Mouse (Mus musculus) granulocyte monocyte progenitor cell, adult 5-6 weeks (primary cell): ENCODE results near the gene Olfr1191-ps1. TPM values are rescaled to one million over a fixed set of nuclear protein-coding genes. Genes with fewer than 3 reads are reported as not detected.
"Not testable (repeated sequence)": the region's sequence is repeated elsewhere in the genome, so short reads cannot be mapped to it uniquely, and the experiment has no call there.

Source experiments
- ATAC-seq: replicated peaks from 2 replicates; pipeline ENCODE4 v1.8.0; 2016; ENCODE audit warnings: mild to moderate bottlenecking, moderate TSS enrichment, inconsistent platforms; ENCODE audit not compliant: poor library complexity, severe bottlenecking
- total RNA-seq, 2 experiments: library from RNA; stranded (forward) in 1 of 2; stranded (reverse) in 1 of 2; fragments of 200-712, 200-1000 nt in 1 of 2; fragments of >200 nt in 1 of 2; fragmentation: Nextera tagmentation in 1 of 2; gene quantifications; 2 replicates each; pipeline ENCODE4 v1.2.3; 2014 to 2017

The Olfr1191-ps1 gene
- total RNA-seq (2014; fragmentation: Nextera tagmentation) (not detected in 2 replicates), total RNA-seq (2017) (not detected in 2 replicates)

DNA sequence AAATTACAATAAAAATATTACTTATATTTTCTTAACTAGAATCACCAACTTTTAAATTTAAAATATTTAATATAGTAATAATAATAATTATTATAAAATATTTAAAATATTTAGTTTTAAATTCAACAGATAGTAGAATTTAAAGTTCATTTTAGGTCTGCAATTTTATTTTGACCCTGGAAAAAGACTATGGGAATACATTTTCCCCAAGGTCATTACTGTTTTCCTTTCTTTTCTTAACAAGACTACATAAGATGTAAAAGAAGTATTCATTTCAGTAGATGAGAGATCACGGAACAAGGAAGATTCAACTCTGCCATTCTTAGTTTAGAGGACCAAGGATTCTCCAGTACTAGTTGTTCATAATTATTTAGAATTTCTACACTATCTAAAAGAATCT is at the start of gene Olfr1191-ps1:
TSS of gene Olfr1191-ps1 (plus strand) at position 301 of the 400 bp plus-strand sequence.
- ATAC-seq: not testable (repeated sequence)

DNA sequence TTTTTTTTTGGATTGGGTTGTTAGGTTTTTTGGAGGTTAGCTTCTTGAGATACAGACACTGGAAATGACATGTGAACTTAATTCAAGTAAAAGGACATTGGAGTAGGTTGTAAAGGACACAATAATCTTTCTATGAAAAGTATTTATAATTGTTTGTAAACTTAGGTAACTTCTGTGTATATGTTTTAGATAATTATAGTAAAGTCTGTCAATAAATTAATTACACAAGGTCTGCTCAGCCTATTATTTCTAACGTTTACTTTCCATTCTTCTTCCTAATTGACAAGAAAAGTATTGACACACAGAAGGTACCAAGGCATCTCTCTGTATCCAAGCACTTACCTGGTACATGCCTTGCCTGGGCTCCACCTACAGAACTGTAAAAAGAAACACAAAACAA is 7.9 kb downstream of the Olfr1191-ps1 start, which contains the start of gene Olfr1192-ps1:
TSS of gene Olfr1192-ps1 (plus strand) at position 301 of the 400 bp plus-strand sequence.
- no peak for ATAC-seq

- ATAC-seq: not testable (repeated sequence)
Observed at GRCm38 (mm10) chr2:88675328-88675727, 35.0 kb downstream of the Olfr1191-ps1 start, which contains the start of gene Olfr1193. Olfr1193 (plus strand) TSS chr2:88675628.

GRCm38 (mm10) chr2:88689087-88689486 is 48.7 kb downstream of the Olfr1191-ps1 start, which contains the start of gene Olfr1195:
Olfr1195 (minus strand) TSS chr2:88689187.
- ATAC-seq: no peak

Other genes starting within 250 kb of the Olfr1191-ps1 start
- gene Olfr1179, start 234.1 kb upstream of the Olfr1191-ps1 start, total RNA-seq (2014; fragmentation: Nextera tagmentation): not detected in 2 replicates
- gene Olfr1179, start 234.1 kb upstream of the Olfr1191-ps1 start, total RNA-seq (2017): not detected in 2 replicates
- gene Olfr1180, start 221.4 kb upstream of the Olfr1191-ps1 start, total RNA-seq (2014; fragmentation: Nextera tagmentation): not detected in 2 replicates
- gene Olfr1180, start 221.4 kb upstream of the Olfr1191-ps1 start, total RNA-seq (2017): not detected in 2 replicates
- not detected in 2 replicates for gene Olfr1181, start 214.4 kb upstream of the Olfr1191-ps1 start, total RNA-seq (2014; fragmentation: Nextera tagmentation)
- not detected in 2 replicates for gene Olfr1181, start 214.4 kb upstream of the Olfr1191-ps1 start, total RNA-seq (2017)
- gene Gm13757, start 191.4 kb upstream of the Olfr1191-ps1 start, total RNA-seq (2014; fragmentation: Nextera tagmentation): not detected in 2 replicates
- not detected in 2 replicates for gene Gm13757, start 191.4 kb upstream of the Olfr1191-ps1 start, total RNA-seq (2017)
- gene Olfr1183, start 185.7 kb upstream of the Olfr1191-ps1 start, total RNA-seq (2014; fragmentation: Nextera tagmentation): not detected in 2 replicates
- not detected in 2 replicates for gene Olfr1183, start 185.7 kb upstream of the Olfr1191-ps1 start, total RNA-seq (2017)
- gene Olfr1184, start 156.9 kb upstream of the Olfr1191-ps1 start, total RNA-seq (2014; fragmentation: Nextera tagmentation): not detected in 2 replicates
- not detected in 2 replicates for gene Olfr1184, start 156.9 kb upstream of the Olfr1191-ps1 start, total RNA-seq (2017)
- gene Olfr1185-ps1, start 147.2 kb upstream of the Olfr1191-ps1 start, total RNA-seq (2014; fragmentation: Nextera tagmentation): not detected in 2 replicates
- gene Olfr1185-ps1, start 147.2 kb upstream of the Olfr1191-ps1 start, total RNA-seq (2017): not detected in 2 replicates
- not detected in 2 replicates for gene Olfr1186, start 122.0 kb upstream of the Olfr1191-ps1 start, total RNA-seq (2014; fragmentation: Nextera tagmentation)
- gene Olfr1186, start 122.0 kb upstream of the Olfr1191-ps1 start, total RNA-seq (2017): not detected in 2 replicates
- not detected in 2 replicates for gene Olfr1188, start 83.6 kb upstream of the Olfr1191-ps1 start, total RNA-seq (2014; fragmentation: Nextera tagmentation)
- not detected in 2 replicates for gene Olfr1188, start 83.6 kb upstream of the Olfr1191-ps1 start, total RNA-seq (2017)
- not detected in 2 replicates for gene Olfr1189, start 54.1 kb upstream of the Olfr1191-ps1 start, total RNA-seq (2014; fragmentation: Nextera tagmentation)
- not detected in 2 replicates for gene Olfr1189, start 54.1 kb upstream of the Olfr1191-ps1 start, total RNA-seq (2017)
- gene Olfr1192-ps1, start 8.0 kb downstream of the Olfr1191-ps1 start, total RNA-seq (2014; fragmentation: Nextera tagmentation): not detected in 2 replicates
- gene Olfr1192-ps1, start 8.0 kb downstream of the Olfr1191-ps1 start, total RNA-seq (2017): not detected in 2 replicates
- not detected in 2 replicates for gene Olfr1193, start 35.1 kb downstream of the Olfr1191-ps1 start, total RNA-seq (2014; fragmentation: Nextera tagmentation)
- gene Olfr1193, start 35.1 kb downstream of the Olfr1191-ps1 start, total RNA-seq (2017): not detected in 2 replicates
- not detected in 2 replicates for gene Olfr1195, start 48.6 kb downstream of the Olfr1191-ps1 start, total RNA-seq (2014; fragmentation: Nextera tagmentation)
- gene Olfr1195, start 48.6 kb downstream of the Olfr1191-ps1 start, total RNA-seq (2017): not detected in 2 replicates
- gene Olfr1196, start 64.1 kb downstream of the Olfr1191-ps1 start, total RNA-seq (2014; fragmentation: Nextera tagmentation): not detected in 2 replicates
- not detected in 2 replicates for gene Olfr1196, start 64.1 kb downstream of the Olfr1191-ps1 start, total RNA-seq (2017)
- gene Olfr1197, start 91.8 kb downstream of the Olfr1191-ps1 start, total RNA-seq (2014; fragmentation: Nextera tagmentation): not detected in 2 replicates
- not detected in 2 replicates for gene Olfr1197, start 91.8 kb downstream of the Olfr1191-ps1 start, total RNA-seq (2017)
- gene Olfr1198, start 110.8 kb downstream of the Olfr1191-ps1 start, total RNA-seq (2014; fragmentation: Nextera tagmentation): not detected in 2 replicates
- not detected in 2 replicates for gene Olfr1198, start 110.8 kb downstream of the Olfr1191-ps1 start, total RNA-seq (2017)
- not detected in 2 replicates for gene Olfr1199, start 119.9 kb downstream of the Olfr1191-ps1 start, total RNA-seq (2014; fragmentation: Nextera tagmentation)
- not detected in 2 replicates for gene Olfr1199, start 119.9 kb downstream of the Olfr1191-ps1 start, total RNA-seq (2017)
- gene Olfr1200, start 129.9 kb downstream of the Olfr1191-ps1 start, total RNA-seq (2014; fragmentation: Nextera tagmentation): not detected in 2 replicates
- gene Olfr1200, start 129.9 kb downstream of the Olfr1191-ps1 start, total RNA-seq (2017): not detected in 2 replicates
- gene Olfr1201, start 152.5 kb downstream of the Olfr1191-ps1 start, total RNA-seq (2014; fragmentation: Nextera tagmentation): not detected in 2 replicates
- gene Olfr1201, start 152.5 kb downstream of the Olfr1191-ps1 start, total RNA-seq (2017): not detected in 2 replicates
- not detected in 2 replicates for gene Olfr1202, start 174.0 kb downstream of the Olfr1191-ps1 start, total RNA-seq (2014; fragmentation: Nextera tagmentation)
- gene Olfr1202, start 174.0 kb downstream of the Olfr1191-ps1 start, total RNA-seq (2017): not detected in 2 replicates
- not detected in 2 replicates for gene Olfr1205, start 189.2 kb downstream of the Olfr1191-ps1 start, total RNA-seq (2014; fragmentation: Nextera tagmentation)
- gene Olfr1205, start 189.2 kb downstream of the Olfr1191-ps1 start, total RNA-seq (2017): not detected in 2 replicates
- gene Olfr1204, start 208.8 kb downstream of the Olfr1191-ps1 start, total RNA-seq (2014; fragmentation: Nextera tagmentation): not detected in 2 replicates
- gene Olfr1204, start 208.8 kb downstream of the Olfr1191-ps1 start, total RNA-seq (2017): not detected in 2 replicates
- gene Olfr1206, start 222.7 kb downstream of the Olfr1191-ps1 start, total RNA-seq (2014; fragmentation: Nextera tagmentation): not detected in 2 replicates
- not detected in 2 replicates for gene Olfr1206, start 222.7 kb downstream of the Olfr1191-ps1 start, total RNA-seq (2017)